Mouse (Mus musculus) ovary, postnatal 14 days (tissue): Measurements from ENCODE around the gene Fam122b.

Experiments
- DNase-seq: peaks from one replicate; pipeline ENCODE4 v3.0.0; 2022; ENCODE audit warnings: low spot score

Fam122b gene

GRCm38 (mm10) chrX:53197681-53198080 lies 71.9 kb downstream of the Fam122b start:
- no peak for DNase-seq

DNA sequence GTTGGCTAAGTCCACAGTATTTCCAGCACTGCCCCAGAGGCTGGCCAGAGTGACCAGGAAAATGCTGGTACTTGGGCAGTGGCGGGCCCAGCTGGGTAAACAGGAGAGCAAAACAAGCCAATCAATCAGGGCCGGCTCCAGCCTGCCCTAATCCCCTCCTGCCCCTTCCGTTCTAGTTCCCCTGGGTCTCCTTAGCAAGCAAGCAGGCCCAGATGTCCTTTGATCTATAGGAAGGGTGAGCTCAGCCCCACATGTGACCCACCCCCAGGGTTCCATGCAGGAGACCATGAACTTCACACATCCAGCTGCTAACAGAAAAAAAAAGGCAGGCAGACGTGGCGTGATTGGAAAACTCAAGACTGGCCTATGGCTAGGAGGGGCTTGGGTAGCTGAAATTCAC lies 73.2 kb downstream of the Fam122b start:
- no peak for DNase-seq
